19 mouse cellular contexts compared by ENCODE assay signal in genomic region chr11:63017327-63018082, GRCm38 (mm10). TPM values are rescaled to one million over a fixed set of nuclear protein-coding genes. Genes with fewer than 3 reads are reported as not detected.
A peak's percentile ranks its signal among the peaks of the same experiment; 100 is the strongest.
DNase-seq lines count a peak whose midpoint lies in the region; ATAC-seq lines count a peak whose summit lies in the region.
"Had no signal": no experiment of that assay in that cellular context is flagged by ENCODE, and none has a peak within 500 bp of the region (broad histone marks: within the 10 kb centered on the region; RNA-seq: fewer than 3 reads in every experiment).

No protein-coding gene starts in this region.

- WGBS in forebrain, embryonic 14.5 days, result 53% methylated on average over 6 of the region's 6 CpGs
- WGBS in hindbrain, embryonic 15.5 days, result 39% methylated on average over 6 of the region's 6 CpGs

- no peaks in the 10 kb centered on the region for H3K27me3 ChIP-seq in forebrain, embryonic 14.5 days (replicated peaks; ENCODE audit: control insufficient read depth, insufficient read depth, low read length)
- H3K27me3 ChIP-seq in hindbrain, embryonic 15.5 days, result no peaks in the 10 kb centered on the region

- H3K4me3 ChIP-seq in forebrain, embryonic 14.5 days (ENCODE audit: low read depth, low read length), result no peak overlapping the region
- no peak overlapping the region for H3K4me3 ChIP-seq in hindbrain, embryonic 15.5 days

- DNase-seq in embryo, embryonic 10.5 days (ENCODE audit: low spot score), result peak; percentile 36
- DNase-seq in embryo, embryonic 10 days (ENCODE audit: low spot score), result no peak
- DNase-seq in brain, adult 2 months (ENCODE audit: low read depth, low spot score), result peak; percentile 29
- DNase-seq in forebrain, embryonic 14.5 days (ENCODE audit: low spot score), result peak; percentile 71
- DNase-seq in yolk sac, embryonic 10.5 days (ENCODE audit: low spot score), result no peak
- DNase-seq in gastrocnemius, adult 18-20 months (ENCODE audit: low spot score), result no peak
- DNase-seq in kidney, postnatal 25 days, result no peak
- DNase-seq: adrenal gland, postnatal 14 days; kidney, postnatal 36 days; layer of hippocampus, postnatal 36 days; liver, postnatal 0 days had no signal

- H3K9me3 ChIP-seq in forebrain, embryonic 14.5 days (replicated peaks; ENCODE audit: control insufficient read depth, low read length), result no peaks in the 10 kb centered on the region
- H3K9me3 ChIP-seq in hindbrain, embryonic 15.5 days, result no peaks in the 10 kb centered on the region

- H3K4me1 ChIP-seq in forebrain, embryonic 14.5 days (ENCODE audit: control insufficient read depth, insufficient read depth, low read length), result peaks cover 5% of the 10 kb centered on the region; the same call in 1 of the 2 replicates
- H3K4me1 ChIP-seq in hindbrain, embryonic 15.5 days (replicated peaks), result peaks cover 22% of the 10 kb centered on the region

- H3K4me2 ChIP-seq in forebrain, embryonic 14.5 days (ENCODE audit: low read length), result no peak overlapping the region
- H3K4me2 ChIP-seq in hindbrain, embryonic 15.5 days, result no peak overlapping the region

- no peak overlapping the region for H3K9ac ChIP-seq in forebrain, embryonic 14.5 days (ENCODE audit: low read length)
- H3K9ac ChIP-seq in hindbrain, embryonic 15.5 days, result no peak overlapping the region
- H3K9ac ChIP-seq: liver, postnatal 0 days had no signal

- peak; percentile 68; the same call in 1 of the 2 replicates for ATAC-seq in forebrain, embryonic 14.5 days
- ATAC-seq in hindbrain, embryonic 15.5 days (ENCODE audit: low FRiP score, low read depth), result peak; percentile 66; the same call in 1 of the 2 replicates
- ATAC-seq: intestine, embryonic 16.5 days; liver, postnatal 0 days had no signal

- H3K36me3 ChIP-seq in forebrain, embryonic 14.5 days (ENCODE audit: control insufficient read depth, insufficient read depth, low read length), result no peaks in the 10 kb centered on the region
- no peaks in the 10 kb centered on the region for H3K36me3 ChIP-seq in hindbrain, embryonic 15.5 days

- peak overlapping the region; percentile 39; the same call in 1 of the 2 replicates for H3K27ac ChIP-seq in forebrain, embryonic 14.5 days (ENCODE audit: low read depth, low read length)
- peak overlapping the region; percentile 53; the same call in 1 of the 2 replicates for H3K27ac ChIP-seq in hindbrain, embryonic 15.5 days (replicated peaks)

RNA-seq across cellular contexts. Expression of gene Tekt3, which starts 43.9 kb away (rescaled TPM):
- polyA plus RNA-seq in forebrain, embryonic 14.5 days (2014; fragmentation: Nextera tagmentation; extraction: Ambion mirVana), result not detected in 2 replicates
- not detected in 2 replicates for polyA plus RNA-seq in hindbrain, embryonic 15.5 days (2015; fragmentation: Nextera tagmentation; extraction: Ambion mirVana)
- total RNA-seq in gastrocnemius, adult 18-20 months (2021), result not detected
- total RNA-seq: adrenal gland, postnatal 14 days; ES-E14; granulocyte monocyte progenitor cell, adult 5-6 weeks; heart, postnatal 10 days; layer of hippocampus, postnatal 36 days had no signal
- polyA plus RNA-seq: C2C12; frontal cortex, adult 2 months; intestine, embryonic 16.5 days; liver, postnatal 0 days; thymus, postnatal 0 days had no signal

Comparison
In these comparisons a context has a peak if more than half of its experiments do, and no peak if none do; other contexts are left out.
1. DNase-seq: peak in embryo, embryonic 10.5 days (single experiment), brain, adult 2 months (single experiment) and forebrain, embryonic 14.5 days (single experiment); none in embryo, embryonic 10 days (single experiment), yolk sac, embryonic 10.5 days (single experiment), gastrocnemius, adult 18-20 months (single experiment) and kidney, postnatal 25 days (0 of 2).